Mouse (Mus musculus) right cerebral cortex, postnatal 4 days (tissue): ENCODE measurements at regions not wholly inside any gene's neighbourhood (a gene's known extent, or its start where the extent isn't known, plus 50 kb on each side); places are given as distances from the start of the nearest gene placed in this dataset.

Source experiments
- DNase-seq: peaks from one replicate; pipeline ENCODE4 v3.0.0-alpha.2; 2022

DNA sequence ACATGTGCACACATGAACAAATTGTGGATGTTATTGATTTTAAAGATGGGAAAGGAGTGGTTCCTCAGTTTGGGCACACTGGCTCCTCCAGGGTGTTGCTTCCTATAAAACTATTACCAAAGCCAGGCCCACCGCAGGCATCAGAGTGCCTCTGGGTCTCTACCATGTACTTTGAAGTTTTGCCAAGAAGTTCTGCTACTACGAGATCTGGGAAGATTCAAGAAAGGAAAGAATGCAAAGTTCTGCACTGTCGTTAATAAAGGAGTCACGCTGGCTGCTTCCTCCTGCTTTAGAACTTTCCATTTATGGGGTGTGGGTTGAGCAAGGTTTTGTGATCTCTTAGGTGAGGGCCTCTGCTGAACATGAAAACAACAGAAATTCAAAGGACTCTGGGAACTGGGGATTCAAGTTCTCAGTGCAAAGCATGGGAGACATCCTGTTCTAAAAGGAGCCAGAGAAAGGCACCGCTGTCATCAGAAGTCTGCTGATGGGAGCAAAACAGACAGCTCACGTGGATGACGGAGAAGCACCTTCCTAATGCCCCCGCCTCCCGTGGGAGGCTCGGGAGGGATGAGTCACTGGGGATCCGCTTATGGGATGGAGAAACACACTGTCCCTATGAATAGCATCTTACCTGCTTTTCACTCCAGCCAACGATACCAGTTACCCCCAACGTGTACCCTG, 394.6 kb upstream of the Kazn start:
- DNase-seq, result no peak

- no peak for DNase-seq
Measured at GRCm38 (mm10) chr4:142626503-142627194, 387.4 kb upstream of the Kazn start.

- DNase-seq, result no peak
Measured at GRCm38 (mm10) chr4:142625456-142625855, 386.3 kb upstream of the Kazn start.

- no peak for DNase-seq
Measured at GRCm38 (mm10) chr4:142622151-142622861, 383.1 kb upstream of the Kazn start.

DNA sequence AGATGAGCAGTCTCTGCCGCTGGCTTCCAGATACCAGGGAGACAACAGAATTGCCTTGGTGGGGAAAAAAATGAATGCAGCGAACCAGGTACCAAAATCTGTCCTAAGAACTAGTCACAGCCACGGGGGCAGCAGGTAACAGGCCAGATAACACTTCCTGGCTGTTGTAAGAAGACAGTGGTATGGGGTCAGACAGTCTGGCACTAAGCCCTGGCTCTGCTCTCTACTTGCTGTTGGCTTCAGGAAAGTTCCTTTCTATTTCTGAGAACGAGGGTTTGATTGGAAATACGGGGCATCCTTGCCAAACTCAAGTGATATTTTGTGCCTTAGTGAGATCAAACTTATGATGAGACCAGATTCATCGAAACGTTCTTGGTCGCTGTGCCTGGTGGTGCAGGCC, 380.2 kb upstream of the Kazn start:
- no peak for DNase-seq

- no peak for DNase-seq
Measured at GRCm38 (mm10) chr4:142618770-142619169, 379.6 kb upstream of the Kazn start.

- peak; percentile 46 for DNase-seq
Measured at GRCm38 (mm10) chr4:142617676-142618075, 378.5 kb upstream of the Kazn start.

GRCm38 (mm10) chr4:142616901-142617300, 377.7 kb upstream of the Kazn start:
- no peak for DNase-seq

DNA sequence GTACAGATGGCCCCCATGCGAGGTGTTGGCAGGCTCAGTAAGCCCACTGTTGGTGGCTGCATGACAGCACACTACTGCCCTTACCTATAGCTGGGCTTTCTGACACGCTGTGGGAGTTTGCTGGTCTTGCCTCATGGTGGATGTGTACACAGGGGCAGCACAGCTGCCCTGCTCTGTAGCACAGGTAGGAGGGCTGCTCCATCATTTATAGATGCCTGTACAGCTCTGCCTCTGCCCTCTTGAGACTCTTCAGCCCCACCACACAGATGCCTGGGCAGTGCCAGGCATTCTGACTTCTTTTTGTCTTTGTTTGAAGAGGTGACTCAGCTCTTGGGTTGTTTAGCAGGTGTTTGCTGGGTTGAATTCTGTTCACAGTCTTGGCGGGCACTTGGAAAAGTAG, 365.9 kb upstream of the Kazn start:
- DNase-seq, result no peak

DNA sequence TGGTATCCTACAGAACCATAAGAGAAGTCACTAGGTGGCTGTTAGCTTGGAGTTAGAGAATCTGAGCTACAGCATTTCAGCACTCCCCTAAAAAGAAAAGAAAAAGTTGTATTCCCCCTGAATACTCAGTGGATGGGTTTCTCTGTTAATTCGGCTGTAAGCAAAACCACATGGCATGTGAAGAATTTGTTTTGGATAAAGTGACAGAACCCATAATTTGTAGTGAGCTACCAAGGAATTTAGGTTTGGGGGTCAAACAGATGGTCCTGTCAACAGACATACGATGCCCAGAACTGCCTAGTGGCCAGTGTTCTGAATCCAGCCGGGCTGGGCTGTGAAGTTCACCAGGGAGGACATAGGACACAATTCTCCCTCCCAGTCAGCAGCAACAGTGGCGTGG, 358.0 kb upstream of the Kazn start:
- DNase-seq, result no peak

DNA sequence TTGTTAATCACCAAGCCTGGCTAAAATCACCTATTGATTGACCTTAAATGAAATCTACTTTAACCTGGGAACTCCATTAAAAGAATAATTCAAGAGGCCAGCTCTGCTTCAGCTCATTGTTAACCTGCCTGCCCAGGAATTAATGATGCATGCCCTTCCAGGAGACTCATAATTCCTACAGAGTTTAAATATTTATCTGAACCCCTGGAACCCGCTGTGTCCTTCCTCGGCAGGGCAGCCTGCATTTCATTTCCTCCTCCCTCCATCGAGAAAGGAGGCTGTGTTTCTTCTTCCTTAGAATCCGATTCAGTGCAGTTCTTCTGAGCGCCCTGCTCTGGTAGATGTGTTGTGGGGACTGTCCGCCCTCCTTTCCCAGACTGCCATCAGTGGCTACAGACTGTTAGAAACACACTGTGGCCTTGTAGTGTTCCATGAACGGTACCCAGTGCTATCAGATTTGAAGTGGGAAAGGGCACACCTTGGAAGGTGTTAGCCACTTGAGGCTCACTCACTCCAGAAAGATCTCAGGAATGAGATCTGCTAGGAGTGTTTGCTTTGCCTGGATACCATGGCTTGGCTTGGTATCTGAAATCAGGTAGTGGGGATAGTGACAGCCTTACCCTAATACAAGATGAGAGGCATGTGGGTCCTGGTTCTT, 350.0 kb upstream of the Kazn start:
- no peak for DNase-seq

GRCm38 (mm10) chr4:142588418-142589083, 349.4 kb upstream of the Kazn start:
- DNase-seq, result peak; percentile 45

DNA sequence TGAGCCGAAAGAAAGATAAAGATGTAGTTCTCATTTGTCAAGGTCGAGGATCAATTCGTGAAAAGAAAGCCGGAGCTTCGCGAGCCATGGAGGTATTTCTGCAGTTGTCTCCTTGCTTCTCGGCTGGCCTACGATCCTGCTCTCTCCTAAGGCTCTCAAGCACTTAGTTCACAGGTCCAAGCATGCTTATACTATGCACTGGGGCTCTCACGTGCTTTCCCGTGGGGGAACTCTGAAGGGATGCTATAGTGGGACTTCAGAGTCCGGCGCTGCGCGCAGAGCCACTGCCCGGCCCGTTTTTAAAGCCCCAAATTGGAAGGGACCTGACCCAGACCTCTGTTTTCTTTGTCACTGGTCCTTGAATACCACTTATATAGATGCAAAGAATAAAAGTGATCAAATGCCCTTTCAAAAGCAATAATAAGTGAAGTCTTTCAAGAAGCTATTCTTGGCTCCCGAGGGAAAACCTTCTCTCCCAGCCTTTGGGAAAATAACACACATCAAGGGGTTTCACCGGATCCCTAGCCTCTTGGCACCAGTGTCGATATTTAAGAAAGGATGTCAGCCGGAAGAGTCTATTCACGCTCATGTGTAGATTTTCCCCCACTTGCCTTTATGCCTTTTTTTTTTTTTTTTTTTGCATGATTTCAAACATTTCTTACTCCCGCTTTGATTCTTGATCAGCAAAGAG, 348.3 kb upstream of the Kazn start:
- DNase-seq, result no peak

DNA sequence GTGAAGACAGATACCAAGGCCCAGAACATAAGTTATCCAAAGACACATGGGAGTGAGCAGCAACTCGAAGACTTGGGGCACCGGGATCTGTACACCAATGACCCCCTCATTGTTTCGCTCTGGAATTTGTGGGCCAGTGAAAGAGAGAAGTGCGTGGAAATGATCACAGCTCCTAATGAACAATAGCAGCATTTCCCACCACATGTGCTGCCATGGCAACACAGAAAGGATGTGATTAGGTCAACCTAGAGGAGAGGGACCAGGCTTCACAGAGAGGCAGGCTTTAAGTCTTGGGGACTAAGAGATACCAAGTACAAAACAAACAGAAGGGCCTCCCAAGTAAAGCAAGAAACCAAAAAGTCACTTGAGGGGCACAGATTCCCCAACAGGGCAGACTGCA, 339.3 kb upstream of the Kazn start:
- DNase-seq, result no peak

- no peak for DNase-seq
Measured at GRCm38 (mm10) chr4:142577519-142577918, 338.3 kb upstream of the Kazn start.

DNA sequence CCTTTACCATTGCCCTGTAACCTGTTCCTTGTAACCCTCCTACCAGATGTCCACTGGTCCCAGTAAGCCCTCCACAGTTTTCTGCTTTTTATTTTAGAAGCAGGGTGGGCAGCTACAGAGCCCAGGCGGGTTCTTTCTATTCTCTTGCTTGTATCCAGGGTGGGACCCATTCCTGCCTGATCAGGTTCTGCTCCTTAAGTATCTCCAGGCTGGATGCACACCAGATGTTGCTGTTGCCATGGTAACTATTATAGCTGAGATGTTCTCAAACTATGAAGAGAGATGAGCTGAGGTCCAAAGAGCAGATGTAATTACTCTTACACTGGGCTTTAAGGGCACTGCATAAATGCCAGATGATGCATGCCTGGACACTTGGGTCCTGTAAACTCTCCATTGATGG, 335.3 kb upstream of the Kazn start:
- DNase-seq, result no peak

DNA sequence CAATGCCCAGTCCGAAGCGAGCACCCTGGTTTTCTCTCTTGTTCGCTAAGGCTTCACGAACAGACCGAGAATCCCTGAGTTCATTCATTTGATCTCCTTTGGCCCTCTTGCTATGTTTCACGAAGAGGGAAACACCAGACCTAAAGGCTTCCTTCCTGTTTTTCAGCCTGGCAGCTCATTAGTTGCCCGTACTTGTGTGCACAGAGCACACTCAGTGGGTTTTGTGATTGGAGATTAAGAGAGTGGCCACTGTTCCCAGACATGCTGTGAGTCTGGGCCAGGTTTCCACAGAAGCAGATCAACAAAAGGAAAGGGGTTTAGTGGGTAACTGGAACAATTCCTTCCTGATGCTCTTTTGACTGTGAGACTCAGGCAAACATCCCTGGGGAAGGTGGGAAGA, 331.5 kb upstream of the Kazn start:
- DNase-seq, result no peak

- no peak for DNase-seq
Measured at GRCm38 (mm10) chr4:142568556-142568955, 329.4 kb upstream of the Kazn start.

- no peak for DNase-seq
Measured at GRCm38 (mm10) chr4:142554716-142555115, 315.5 kb upstream of the Kazn start.

- DNase-seq, result no peak
Measured at GRCm38 (mm10) chr4:142545871-142546270, 306.7 kb upstream of the Kazn start.

GRCm38 (mm10) chr4:142545187-142545586, 306.0 kb upstream of the Kazn start:
- DNase-seq, result no peak

DNA sequence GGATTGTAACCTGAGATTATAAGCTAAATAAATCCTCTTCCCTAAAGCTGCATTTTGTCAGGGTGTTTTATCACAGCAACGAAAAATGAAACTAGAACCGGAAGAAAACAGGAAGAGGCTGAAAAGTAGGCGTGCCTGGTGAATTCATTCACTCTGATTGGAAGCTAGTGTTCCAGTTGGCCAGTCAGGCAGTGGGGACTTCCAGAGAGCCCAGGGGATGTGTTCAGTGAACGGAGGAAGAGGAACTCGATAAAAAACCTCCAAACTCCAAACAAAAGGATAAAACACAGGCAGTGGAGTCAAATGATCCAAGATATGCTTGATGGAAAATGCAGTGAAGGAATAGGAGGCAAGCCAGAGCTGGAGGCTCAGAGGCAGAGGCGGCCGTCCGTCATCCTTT, 305.5 kb upstream of the Kazn start:
- no peak for DNase-seq
